Mouse (Mus musculus) MEL (cell line): ENCODE measurements around the gene Fam129a.

Experiments
- CTCF ChIP-seq, 3 experiments: IDR thresholded peaks in 2 of 3; conservative IDR thresholded peaks in 1 of 3; 2 replicates each; pipeline ENCODE4 v1.5.1; 2011 to 2012; ENCODE audit warnings: low read length in 3 of 3, low read depth in 2 of 3, mild to moderate bottlenecking in 2 of 3, improper control_type of control experiment in 1 of 3, inconsistent platforms in 1 of 3, mixed read lengths in 1 of 3, moderate library complexity in 1 of 3; ENCODE audit not compliant: control insufficient read depth in 1 of 3, insufficient read depth in 1 of 3, poor library complexity in 1 of 3, severe bottlenecking in 1 of 3
- ELF1 ChIP-seq: IDR thresholded peaks from 2 replicates; pipeline ENCODE4 v1.6.1; 2014; ENCODE audit warnings: low read depth, mild to moderate bottlenecking, inconsistent platforms, low read length, improper control_type of control experiment, moderate library complexity
- KAT2A ChIP-seq: conservative IDR thresholded peaks from 2 replicates; pipeline ENCODE4 v1.6.1; 2012; ENCODE audit warnings: low read depth, low read length, improper control_type of control experiment, inconsistent platforms
- POLR2A ChIP-seq, 2 experiments: IDR thresholded peaks; 2 replicates each; pipeline ENCODE4 v1.6.1; 2011 to 2012; ENCODE audit warnings: low read length in 2 of 2, mild to moderate bottlenecking in 2 of 2, control low read depth in 1 of 2, improper control_type of control experiment in 1 of 2, low read depth in 1 of 2, moderate library complexity in 1 of 2; ENCODE audit not compliant: control insufficient read depth in 1 of 2, insufficient read depth in 1 of 2, poor library complexity in 1 of 2
- RAD21 ChIP-seq: IDR thresholded peaks from 2 replicates; pipeline ENCODE4 v1.6.1; 2011; ENCODE audit warnings: mild to moderate bottlenecking, low read depth, low read length, improper control_type of control experiment
- TAL1 ChIP-seq: IDR thresholded peaks from 2 replicates; pipeline ENCODE4 v1.6.1; 2012; ENCODE audit warnings: mild to moderate bottlenecking, inconsistent platforms, low read length, moderate library complexity, mixed read lengths
- TCF12 ChIP-seq: IDR thresholded peaks from 2 replicates; pipeline ENCODE4 v1.6.1; 2014; ENCODE audit warnings: low read depth, mild to moderate bottlenecking, inconsistent platforms, low read length, improper control_type of control experiment, moderate library complexity

DNA sequence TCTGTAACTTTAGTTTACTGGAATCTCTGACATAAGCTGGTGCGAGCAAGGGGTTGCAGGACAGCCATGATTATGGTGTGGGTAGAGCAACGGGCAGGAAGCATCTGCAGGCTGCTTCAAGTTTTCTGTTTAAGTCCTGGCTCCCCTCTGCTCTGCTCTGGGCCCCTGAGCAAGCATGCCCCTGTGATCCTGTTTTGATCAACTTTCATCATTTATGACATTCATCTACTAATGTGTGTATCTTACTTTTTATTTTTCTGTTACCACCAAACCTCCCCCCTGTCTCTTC is 138.7 kb downstream of the Fam129a start:
- TF ChIP-seq POLR2A (IDR thresholded peaks at IDR 0.05; ENCODE audit: control insufficient read depth in 1 of 2, insufficient read depth in 1 of 2, low read depth in 1 of 2, low read length in 2 of 2, poor library complexity in 1 of 2) (no peak), CTCF (IDR thresholded peaks at IDR 0.05 in 2 of 3, conservative IDR thresholded peaks at IDR 0.05 in 1 of 3; ENCODE audit: control insufficient read depth in 1 of 3, insufficient read depth in 1 of 3, low read depth in 2 of 3, low read length in 3 of 3, poor library complexity in 1 of 3, severe bottlenecking in 1 of 3) (no peak), KAT2A (no peak), ELF1 (no peak), RAD21 (no peak), TAL1 (no peak), TCF12 (no peak)
